Mouse (Mus musculus) left cerebral cortex, adult 8-10 months (tissue): ENCODE measurements around the gene Rpl34. TPM values are rescaled to one million over a fixed set of nuclear protein-coding genes. Genes with fewer than 3 reads are reported as not detected.

Experiments
- total RNA-seq, 4 experiments: library from RNA; stranded (reverse); gene quantifications; 2 replicates each; pipeline ENCODE4 v1.2.4; 2022

Gene Rpl34
- total RNA-seq, 4 experiments from 2014 or later, result 340 to 406 (median 354) TPM

Other genes starting within 250 kb of the Rpl34 start
- gene Etnppl, start 113.0 kb downstream of the Rpl34 start, total RNA-seq, result 10 to 100 TPM; 12.5 to 14.8 (median 12.9) TPM
- 10 to 100 TPM; 48.4 to 54.3 (median 51.1) TPM for gene Ostc, start 21.0 kb downstream of the Rpl34 start, total RNA-seq